ENCODE assay signal across 8 mouse cellular contexts in the genomic region with DNA sequence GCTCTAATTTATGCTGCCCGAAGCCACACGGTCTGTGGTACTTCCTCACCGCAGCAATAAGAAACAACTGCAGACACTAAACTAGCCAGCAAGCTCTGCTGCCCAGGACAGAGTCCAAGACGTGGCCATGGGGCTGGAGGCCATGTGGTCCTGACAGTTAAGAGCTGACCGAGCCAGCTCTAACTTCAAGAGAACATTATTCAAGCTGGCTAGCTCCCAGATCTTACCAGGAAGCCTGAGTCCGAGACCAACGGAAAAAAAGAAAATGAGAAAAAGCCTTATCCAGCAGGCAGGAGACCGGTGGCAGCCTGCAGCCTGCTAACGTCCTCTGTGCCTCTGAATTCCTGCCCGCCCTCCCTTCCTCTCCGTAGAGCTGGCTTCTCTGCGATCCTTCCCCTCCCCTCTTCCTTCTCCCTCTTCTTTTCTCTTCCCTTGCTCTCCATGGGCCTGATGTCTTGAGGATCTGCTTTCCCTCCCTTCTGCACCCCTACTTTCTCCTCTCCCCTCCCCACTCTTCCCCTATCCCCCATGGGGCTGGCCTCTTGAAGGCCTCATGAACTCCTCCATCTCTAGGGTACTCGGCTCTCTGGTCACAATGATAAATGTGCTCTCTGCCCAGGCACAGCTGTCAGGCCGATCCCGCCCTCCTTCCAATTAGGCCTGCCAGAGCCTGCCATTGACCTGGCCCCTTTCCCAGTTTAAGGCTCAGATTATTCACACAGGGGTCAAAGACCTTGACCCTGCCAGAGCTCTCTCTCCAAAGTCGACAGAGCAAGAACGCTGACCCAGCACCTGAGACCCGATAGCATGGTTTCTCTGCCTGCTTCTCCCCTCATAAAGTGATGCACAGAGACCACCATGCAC. TPM values are rescaled to one million over a fixed set of nuclear protein-coding genes. Genes with fewer than 3 reads are reported as not detected.
DNase-seq lines count a peak whose midpoint lies in the region; ATAC-seq and TF ChIP-seq lines count a peak whose summit lies in the region.

No protein-coding gene starts in this region.

- ATAC-seq in liver, embryonic 11.5 days (replicated peaks; ENCODE audit: low FRiP score): no peak
- ATAC-seq in hindbrain, postnatal 0 days: peak; percentile 51; the same call in 1 of the 2 replicates
- ATAC-seq in megakaryocyte, adult 5-6 weeks (ENCODE audit: poor library complexity, severe bottlenecking): no peak

- H3K27me3 ChIP-seq in liver, adult 2 months (ENCODE audit: control insufficient read depth, insufficient read depth, low read length): no peaks in the 10 kb centered on the region
- H3K27me3 ChIP-seq in liver, embryonic 11.5 days (replicated peaks; ENCODE audit: control insufficient read depth, insufficient read depth, low read length): no peaks in the 10 kb centered on the region
- H3K27me3 ChIP-seq in hindbrain, postnatal 0 days (ENCODE audit: insufficient read depth, low read length): no peaks in the 10 kb centered on the region

- no peak overlapping the region for H3K4me2 ChIP-seq in liver, embryonic 11.5 days
- 0 out of 2 replicates have a peak overlapping the region, but pooled peaks have one; percentile 16 for H3K4me2 ChIP-seq in hindbrain, postnatal 0 days (ENCODE audit: low read depth, low read length)

- peak; percentile 86 for DNase-seq in liver, adult 2 months (ENCODE audit: extremely low read depth, low read depth, low spot score)
- no peak for DNase-seq in liver, embryonic 11.5 days (ENCODE audit: low spot score)
- peak; percentile 62 for DNase-seq in embryo, embryonic 11 days
- DNase-seq in hindbrain, postnatal 0 days (ENCODE audit: low spot score): peak; percentile 69
- peak; percentile 27 for DNase-seq in lung, postnatal 36 days
- DNase-seq in frontal cortex, postnatal 10 days (ENCODE audit: low spot score in 2 of 2): no peak
- no peak for DNase-seq in thymus, postnatal 10 days (ENCODE audit: low spot score in 2 of 2)

- TF ChIP-seq CTCF in liver, adult 2 months (IDR thresholded peaks at IDR 0.05; ENCODE audit: low read depth, low read length): no peak
- TF ChIP-seq CTCF in hindbrain, postnatal 0 days (IDR thresholded peaks at IDR 0.05; ENCODE audit: low read depth): no peak

- no peak overlapping the region for H3K4me3 ChIP-seq in liver, adult 2 months (ENCODE audit: insufficient read depth, low read depth, low read length)
- H3K4me3 ChIP-seq in liver, embryonic 11.5 days (ENCODE audit: low read depth, low read length): no peak overlapping the region
- no peak overlapping the region for H3K4me3 ChIP-seq in hindbrain, postnatal 0 days (ENCODE audit: low read length)

- 33% methylated on average over 18 of the region's 18 CpGs for WGBS in liver, adult 2 months
- WGBS in liver, embryonic 11.5 days: 40% methylated on average over 18 of the region's 18 CpGs
- WGBS in hindbrain, postnatal 0 days: 26% methylated on average over 18 of the region's 18 CpGs

- H3K27ac ChIP-seq in liver, adult 2 months (replicated peaks; ENCODE audit: insufficient read depth, low read depth, low read length): no peak overlapping the region
- H3K27ac ChIP-seq in liver, embryonic 11.5 days (ENCODE audit: low read depth, low read length): no peak overlapping the region
- no peak overlapping the region; the same call in 1 of the 2 replicates for H3K27ac ChIP-seq in hindbrain, postnatal 0 days

- no peaks in the 10 kb centered on the region for H3K9me3 ChIP-seq in liver, embryonic 11.5 days (ENCODE audit: control insufficient read depth, low read length)
- H3K9me3 ChIP-seq in hindbrain, postnatal 0 days (ENCODE audit: low read length): no peaks in the 10 kb centered on the region

- no peaks in the 10 kb centered on the region for H3K79me2 ChIP-seq in liver, adult 2 months (ENCODE audit: control insufficient read depth, insufficient read depth, low read length)

- no peak overlapping the region for H3K9ac ChIP-seq in liver, adult 2 months (ENCODE audit: low read depth, low read length)
- no peak overlapping the region for H3K9ac ChIP-seq in liver, embryonic 11.5 days (ENCODE audit: low read depth, low read length)
- no peak overlapping the region for H3K9ac ChIP-seq in hindbrain, postnatal 0 days (replicated peaks; ENCODE audit: low read length)

- peaks cover 2% of the 10 kb centered on the region; the same call in 1 of the 2 replicates for H3K4me1 ChIP-seq in liver, adult 2 months (ENCODE audit: control insufficient read depth, insufficient read depth, low read length)
- H3K4me1 ChIP-seq in liver, embryonic 11.5 days (replicated peaks; ENCODE audit: control insufficient read depth, insufficient read depth, low read length): 0 out of 2 replicates have a peak, but pooled peaks cover 2% of the 10 kb centered on the region
- H3K4me1 ChIP-seq in hindbrain, postnatal 0 days (ENCODE audit: insufficient read depth, low read length): peaks cover 9% of the 10 kb centered on the region

- TF ChIP-seq POLR2A in liver, adult 2 months (IDR thresholded peaks at IDR 0.05; ENCODE audit: extremely low read depth, insufficient read depth, low read length): no peak

- no peaks in the 10 kb centered on the region for H3K36me3 ChIP-seq in liver, adult 2 months (ENCODE audit: control insufficient read depth, insufficient read depth, low read length)
- no peaks in the 10 kb centered on the region for H3K36me3 ChIP-seq in liver, embryonic 11.5 days (ENCODE audit: control insufficient read depth, insufficient read depth, low read length)
- H3K36me3 ChIP-seq in hindbrain, postnatal 0 days (ENCODE audit: insufficient read depth, low read length): no peaks in the 10 kb centered on the region

RNA-seq across cellular contexts. Expression of gene Castor2, which starts 18.6 kb away (rescaled TPM):
- total RNA-seq in liver, adult 2 months (2014; rRNA removed): 0.28 and 0.40 TPM in 2 replicates
- polyA plus RNA-seq in liver, adult 2 months (2012; rRNA removed): 0.81 and 0.97 TPM in 2 replicates
- polyA plus RNA-seq in liver, embryonic 11.5 days (2014; fragmentation: Nextera tagmentation; extraction: Ambion mirVana): 1.8 and 2.1 TPM in 2 replicates
- 27.4 and 27.5 TPM in 2 replicates for total RNA-seq in hindbrain, postnatal 0 days (2014; rRNA removed)
- polyA plus RNA-seq in hindbrain, postnatal 0 days (2015; fragmentation: Nextera tagmentation; extraction: Ambion mirVana): 21.1 and 21.8 TPM in 2 replicates
- 5.7 and 7.2 TPM in 2 replicates for total RNA-seq in megakaryocyte, adult 5-6 weeks (2015)
- total RNA-seq in megakaryocyte, adult 5-6 weeks (2017): 2.1 TPM in 2 replicates

Comparison
In these comparisons a context has a peak if more than half of its experiments do, and no peak if none do; other contexts are left out.
1. DNase-seq: peak in liver, adult 2 months (single experiment), embryo, embryonic 11 days (single experiment), hindbrain, postnatal 0 days (single experiment) and lung, postnatal 36 days (single experiment); none in liver, embryonic 11.5 days (single experiment), frontal cortex, postnatal 10 days (0 of 2) and thymus, postnatal 10 days (0 of 2).